Mouse (Mus musculus) hindbrain, postnatal 0 days (tissue): ENCODE data around the gene Srgap3. TPM values are rescaled to one million over a fixed set of nuclear protein-coding genes. Genes with fewer than 3 reads are reported as not detected.

Experiments
- ATAC-seq: fragments of 200-750 bp; cut with Nextera tagmentation; 2 replicates; pipeline ENCODE4 v1.8.0; 2017; ENCODE audit warnings: mild to moderate bottlenecking, moderate TSS enrichment, moderate library complexity
- DNase-seq: peaks from one replicate; pipeline ENCODE4 v3.0.0-alpha.2; 2015; ENCODE audit warnings: low spot score
- H3K27ac ChIP-seq: fragments of 300-500 bp; sonication (generic); 2 replicates; pipeline ENCODE4 v1.5.1; 2014; ENCODE audit warnings: mild to moderate bottlenecking
- H3K27me3 ChIP-seq: fragments of 300-500 bp; sonication (generic); 2 replicates; pipeline ENCODE4 v1.6.1; 2014; ENCODE audit warnings: low read length, mixed read lengths; ENCODE audit not compliant: insufficient read depth
- H3K36me3 ChIP-seq: fragments of 300-500 bp; sonication (generic); 2 replicates; pipeline ENCODE4 v1.6.1; 2014; ENCODE audit warnings: low read length, mixed read lengths; ENCODE audit not compliant: insufficient read depth
- H3K4me1 ChIP-seq: fragments of 300-500 bp; sonication (generic); 2 replicates; pipeline ENCODE4 v1.6.1; 2014; ENCODE audit warnings: antibody characterized with exemption, low read length, mixed read lengths; ENCODE audit not compliant: insufficient read depth
- H3K4me2 ChIP-seq: fragments of 300-500 bp; sonication (generic); 2 replicates; pipeline ENCODE4 v1.6.1; 2014; ENCODE audit warnings: low read depth, mild to moderate bottlenecking, low read length, moderate library complexity, mixed read lengths
- H3K4me3 ChIP-seq: fragments of 300-500 bp; sonication (generic); 2 replicates; pipeline ENCODE4 v1.5.1; 2014; ENCODE audit warnings: low read length
- H3K9ac ChIP-seq: fragments of 300-500 bp; sonication (generic); replicated peaks from 2 replicates; pipeline ENCODE4 v1.6.1; 2014; ENCODE audit warnings: mild to moderate bottlenecking, low read length, moderate library complexity, mixed read lengths
- H3K9me3 ChIP-seq: fragments of 300-500 bp; sonication (generic); 2 replicates; pipeline ENCODE4 v1.6.1; 2016; ENCODE audit warnings: low read length, mixed read lengths
- CTCF ChIP-seq: IDR thresholded peaks from 2 replicates; pipeline ENCODE4 v1.5.1; 2016; ENCODE audit warnings: antibody characterized with exemption, control low read depth, low read depth
- WGBS: fragments of 180-500 bp; shearing (Covaris S2); extraction: QIAGEN DNeasy Blood & Tissue Kit; methylation state at CpG from one replicate; pipeline ENCODE4 v1.1.7; 2014; 5-methylcytosine and 5-hydroxymethylcytosine counted together
- polyA plus RNA-seq: library from polyadenylated mRNA; unstranded; fragments of >200 nt; fragmentation: Nextera tagmentation; extraction: Ambion mirVana; gene quantifications from 2 replicates; pipeline ENCODE4 v1.2.1, GENCODE M21; 2015
- total RNA-seq: library from RNA; depleted of rRNA; stranded (reverse); fragments of >200 nt; gene quantifications from 2 replicates; pipeline ENCODE4 v1.2.3, GENCODE M21; 2014

Gene Srgap3
- total and polyA plus RNA-seq, 2 experiments from 2014 or later: 23.7 to 55.8 TPM

DNA sequence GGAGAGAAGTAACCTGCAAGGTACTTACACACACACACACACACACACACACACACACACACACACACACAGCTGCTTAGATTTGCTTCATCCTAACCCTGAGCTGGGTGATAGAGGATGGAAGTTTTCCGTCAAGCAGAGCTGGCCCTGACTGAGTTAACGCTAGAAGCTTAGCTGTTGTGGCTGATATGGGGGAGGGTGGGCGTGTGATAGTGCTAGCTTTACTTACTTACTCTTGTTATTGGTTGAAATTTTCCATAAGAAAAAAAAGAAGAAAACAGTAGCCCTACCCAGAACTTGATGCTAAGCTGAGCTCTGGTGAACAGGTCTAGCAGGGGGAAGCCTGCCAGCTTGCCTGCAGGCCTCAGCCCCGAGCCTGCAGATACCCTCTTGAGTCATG lies 110.4 kb downstream of the Srgap3 start:
- Histone ChIP-seq H3K36me3 (no peaks in the 10 kb centered on the region), H3K4me2 (no peak overlapping the region), H3K27ac (no peak overlapping the region), H3K9ac (no peak overlapping the region), H3K27me3 (no peaks in the 10 kb centered on the region), H3K4me3 (no peak overlapping the region), H3K9me3 (no peaks in the 10 kb centered on the region), H3K4me1 (peaks cover 31% of the 10 kb centered on the region)
- 67% methylated on average over 4 of the region's 4 CpGs for WGBS
- TF ChIP-seq CTCF: no peak
- DNase-seq (no peak), ATAC-seq (no peak)

DNA sequence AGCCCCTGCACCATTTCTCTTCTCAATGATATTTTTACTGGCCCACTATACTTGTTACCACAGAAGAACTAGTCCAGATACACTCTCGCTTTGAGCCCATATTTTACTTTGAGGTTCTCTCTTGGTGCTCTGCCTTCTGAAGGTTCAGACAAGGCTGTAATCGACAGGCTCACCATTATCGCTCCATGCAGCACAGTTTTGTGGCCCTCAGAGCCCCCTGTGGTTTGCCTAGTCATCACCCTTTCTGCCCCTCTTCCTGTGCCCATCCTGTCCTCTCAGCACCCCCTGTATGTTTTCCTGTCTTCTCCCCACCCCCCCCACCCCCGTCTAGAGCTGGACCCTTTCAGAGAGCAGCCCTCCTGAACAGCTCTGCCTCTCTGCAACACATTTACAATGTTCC lies 111.7 kb downstream of the Srgap3 start:
- TF ChIP-seq CTCF: no peak
- ATAC-seq (no peak), DNase-seq (no peak)
- Histone ChIP-seq H3K9me3 (no peaks in the 10 kb centered on the region), H3K27me3 (no peaks in the 10 kb centered on the region), H3K9ac (no peak overlapping the region), H3K4me1 (peaks cover 31% of the 10 kb centered on the region), H3K27ac (no peak overlapping the region), H3K36me3 (no peaks in the 10 kb centered on the region), H3K4me2 (no peak overlapping the region), H3K4me3 (no peak overlapping the region)
- 75% methylated on average over 4 of the region's 4 CpGs for WGBS

DNA sequence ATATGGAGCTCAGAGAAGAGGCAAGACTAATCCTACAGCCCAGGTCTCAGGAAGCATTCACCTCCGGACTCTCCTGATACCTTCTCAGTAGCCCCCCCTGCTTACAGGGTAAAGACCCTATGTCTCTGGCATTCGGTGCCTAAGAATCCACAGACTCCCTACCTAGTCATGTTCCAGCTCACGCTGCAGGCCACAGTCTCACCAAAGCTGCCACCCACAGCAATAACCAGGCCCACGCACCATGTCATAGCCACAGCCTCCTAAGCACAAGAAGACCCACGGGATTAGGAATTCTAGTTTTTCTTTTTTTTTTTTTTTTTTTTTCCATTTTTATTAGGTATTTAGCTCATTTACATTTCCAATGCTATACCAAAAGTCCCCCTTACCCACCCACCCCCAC lies 112.6 kb downstream of the Srgap3 start:
- H3K27ac ChIP-seq: peak overlapping the region; percentile 60
- no peak overlapping the region for H3K9ac ChIP-seq
- no peaks in the 10 kb centered on the region for H3K36me3 ChIP-seq
- no peaks in the 10 kb centered on the region for H3K9me3 ChIP-seq
- DNase-seq: no peak
- ATAC-seq: no peak
- H3K4me1 ChIP-seq: peaks cover 24% of the 10 kb centered on the region
- 75% methylated on average over 5 of the region's 5 CpGs for WGBS
- no peaks in the 10 kb centered on the region for H3K27me3 ChIP-seq
- H3K4me2 ChIP-seq: no peak overlapping the region
- 0 out of 2 replicates have a peak, but pooled peaks have one; percentile 5 for TF ChIP-seq CTCF
- no peak overlapping the region for H3K4me3 ChIP-seq

DNA sequence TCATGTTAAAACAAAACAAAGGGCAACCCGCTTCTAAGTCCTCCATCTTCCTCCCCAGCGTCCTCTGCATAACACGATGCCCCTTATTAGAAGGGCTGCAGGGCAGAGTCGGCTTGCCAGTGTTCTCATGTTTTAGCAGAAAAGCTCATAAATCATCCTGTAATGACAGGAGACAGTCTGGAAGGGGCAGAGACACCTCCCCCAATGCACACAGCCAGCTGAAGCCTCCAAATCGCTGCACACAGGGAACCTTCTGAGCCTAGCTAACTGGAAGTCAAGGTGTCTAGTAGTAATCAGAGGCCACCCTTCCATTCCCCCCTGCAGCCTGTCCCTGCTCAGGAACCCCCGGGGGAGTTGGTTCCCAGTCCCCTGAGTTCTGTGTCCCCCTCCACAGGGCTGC lies 113.3 kb downstream of the Srgap3 start:
- no peak overlapping the region for H3K4me3 ChIP-seq
- H3K9me3 ChIP-seq: no peaks in the 10 kb centered on the region
- peak overlapping the region; percentile 60; the same call in 1 of the 2 replicates for H3K27ac ChIP-seq
- no peak overlapping the region for H3K9ac ChIP-seq
- no peak overlapping the region for H3K4me2 ChIP-seq
- ATAC-seq: peak; percentile 2; the same call in 1 of the 2 replicates
- no peak for TF ChIP-seq CTCF
- H3K36me3 ChIP-seq: no peaks in the 10 kb centered on the region
- peak; percentile 50 for DNase-seq
- H3K27me3 ChIP-seq: no peaks in the 10 kb centered on the region
- peaks cover 23% of the 10 kb centered on the region for H3K4me1 ChIP-seq
- WGBS: 20% methylated on average over 6 of the region's 6 CpGs

DNA sequence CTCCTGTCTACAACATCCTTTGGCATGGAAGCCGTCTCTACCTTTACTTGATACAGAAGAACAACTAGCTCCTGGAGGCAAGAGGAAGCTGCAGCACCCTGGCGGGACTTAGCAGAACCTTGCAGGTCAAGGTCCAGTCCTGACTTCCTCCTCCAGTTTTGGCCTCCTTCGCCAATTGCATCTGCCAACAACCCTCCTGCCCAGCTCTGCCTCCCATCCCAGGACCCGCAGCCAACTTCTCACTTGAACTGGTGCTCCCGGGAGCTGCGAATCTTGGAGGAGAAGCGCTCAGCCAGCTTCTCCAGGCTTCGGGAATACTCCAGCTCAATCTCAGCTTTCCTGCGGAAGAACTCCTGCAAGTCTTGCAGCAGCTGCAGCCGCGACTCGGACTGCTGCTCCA lies 117.9 kb downstream of the Srgap3 start:
- H3K9ac ChIP-seq: no peak overlapping the region
- no peak overlapping the region for H3K4me2 ChIP-seq
- DNase-seq (peak; percentile 45), ATAC-seq (no peak)
- 45% methylated on average over 12 of the region's 12 CpGs for WGBS
- no peak overlapping the region for H3K4me3 ChIP-seq
- no peak for TF ChIP-seq CTCF
- no peaks in the 10 kb centered on the region for H3K27me3 ChIP-seq
- H3K27ac ChIP-seq: no peak overlapping the region
- peaks cover 25% of the 10 kb centered on the region for H3K4me1 ChIP-seq
- no peaks in the 10 kb centered on the region for H3K9me3 ChIP-seq
- H3K36me3 ChIP-seq: no peaks in the 10 kb centered on the region

DNA sequence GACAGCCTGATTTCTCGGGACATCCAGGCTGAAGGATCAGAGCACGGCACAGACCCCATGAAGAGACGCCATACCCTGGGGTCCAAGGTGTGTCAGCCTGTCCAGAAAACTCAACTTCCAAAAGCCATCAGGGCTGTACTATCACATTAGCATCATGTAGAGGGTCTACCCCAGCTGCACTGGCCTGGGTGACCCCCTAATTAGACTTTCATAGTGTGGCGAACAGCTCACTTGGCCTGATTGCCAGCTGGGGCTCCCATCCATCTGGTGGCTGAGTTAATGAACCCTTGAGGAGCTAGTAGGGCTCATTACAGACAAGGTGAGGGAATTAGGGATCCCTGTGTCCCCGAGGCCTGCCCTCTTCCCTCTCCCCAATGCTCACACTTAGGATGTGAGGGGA lies 118.6 kb downstream of the Srgap3 start:
- Histone ChIP-seq H3K27me3 (no peaks in the 10 kb centered on the region), H3K27ac (no peak overlapping the region), H3K9ac (no peak overlapping the region), H3K4me3 (no peak overlapping the region), H3K9me3 (no peaks in the 10 kb centered on the region), H3K4me1 (peaks cover 19% of the 10 kb centered on the region), H3K36me3 (no peaks in the 10 kb centered on the region), H3K4me2 (no peak overlapping the region)
- no peak for TF ChIP-seq CTCF
- ATAC-seq: peak; percentile 28; the same call in 1 of the 2 replicates
- 48% methylated on average over 5 of the region's 5 CpGs for whole genome bisulfite sequencing
- DNase-seq: no peak

DNA sequence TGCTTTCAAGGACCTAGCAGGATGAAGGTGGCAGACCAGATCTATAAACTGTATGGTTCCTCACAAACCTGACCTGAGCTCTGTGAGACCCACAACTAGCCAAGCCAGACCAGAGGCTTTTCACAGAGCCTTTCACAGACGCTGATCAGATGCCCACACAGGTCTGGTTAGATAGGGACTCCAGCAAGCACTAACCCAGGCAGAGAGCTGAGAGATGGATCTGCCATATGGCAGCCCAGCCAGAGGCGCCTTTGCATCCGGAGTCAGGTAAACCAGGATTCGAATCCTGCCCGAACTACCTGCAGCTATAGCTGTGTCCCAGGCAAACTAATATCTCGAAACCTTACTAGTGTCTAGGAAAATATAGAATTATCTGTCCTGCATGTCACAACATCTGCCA lies 121.4 kb downstream of the Srgap3 start:
- Histone ChIP-seq H3K36me3 (no peaks in the 10 kb centered on the region), H3K9me3 (no peaks in the 10 kb centered on the region), H3K4me3 (no peak overlapping the region), H3K27ac (no peak overlapping the region), H3K9ac (no peak overlapping the region), H3K27me3 (no peaks in the 10 kb centered on the region), H3K4me2 (no peak overlapping the region), H3K4me1 (peaks cover 27% of the 10 kb centered on the region)
- WGBS: 94% methylated on average over 6 of the region's 6 CpGs
- ATAC-seq (no peak), DNase-seq (no peak)
- no peak for TF ChIP-seq CTCF
